Mouse (Mus musculus): Measurements from ENCODE around the gene Neurod2.

Gene Neurod2

DNA sequence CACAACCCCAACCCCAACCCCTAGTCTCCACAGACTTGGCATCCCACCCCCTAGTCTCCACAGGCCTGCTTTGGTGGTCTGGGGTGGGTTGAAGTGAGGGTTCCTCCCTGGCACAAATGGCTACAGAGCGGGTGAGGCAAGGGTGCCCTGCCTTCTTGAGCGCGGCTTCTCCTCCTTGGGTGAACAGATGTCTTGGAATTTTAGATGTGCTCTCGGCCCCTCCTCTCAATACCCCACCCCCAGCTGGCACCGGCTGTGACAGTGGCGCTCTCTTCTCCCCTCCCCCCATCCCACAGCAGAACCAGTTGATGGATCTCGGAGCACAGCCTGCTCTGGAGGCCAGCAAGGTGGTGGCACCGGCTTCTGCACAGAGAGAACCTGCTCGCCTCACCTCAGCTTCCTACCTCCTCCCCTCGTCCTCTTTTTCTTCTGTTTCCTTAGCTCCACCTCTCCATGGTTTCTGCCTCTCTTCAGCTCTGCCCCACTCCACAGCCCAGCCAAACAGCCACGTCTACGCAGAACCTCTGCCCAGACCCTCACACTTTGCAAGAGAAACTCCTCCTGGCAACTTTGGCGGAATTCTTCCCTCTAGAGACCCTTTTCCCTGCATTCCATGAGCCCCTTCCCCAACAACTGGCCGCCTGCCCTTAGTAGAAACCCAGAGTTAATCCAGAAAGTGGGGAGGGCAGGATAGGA is 10.9 kb downstream of the Neurod2 start:
- DNase-seq (ENCODE audit: low read depth, low spot score) = no peak

DNA sequence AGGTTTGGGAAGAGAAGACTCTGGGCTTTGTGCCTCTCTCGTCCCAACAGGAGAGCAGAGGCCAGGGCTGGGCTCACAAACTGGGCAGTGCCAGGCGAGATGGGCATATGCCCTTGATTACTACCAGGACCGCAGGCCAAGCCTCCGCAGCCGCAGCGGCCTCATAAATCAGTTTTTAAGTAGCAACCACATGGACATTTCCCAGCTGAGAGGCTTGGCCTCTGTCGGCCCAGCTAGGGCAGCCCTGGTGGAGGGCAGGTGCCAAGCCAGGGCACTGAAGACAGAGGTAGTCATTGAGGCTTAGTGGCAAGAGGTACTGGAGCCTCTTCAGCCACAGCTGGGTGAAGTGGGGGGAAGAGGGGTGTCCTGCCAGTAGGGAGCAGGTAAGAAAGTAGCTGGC is 12.0 kb downstream of the Neurod2 start:
- DNase-seq (ENCODE audit: low read depth, low spot score) = no peak

DNA sequence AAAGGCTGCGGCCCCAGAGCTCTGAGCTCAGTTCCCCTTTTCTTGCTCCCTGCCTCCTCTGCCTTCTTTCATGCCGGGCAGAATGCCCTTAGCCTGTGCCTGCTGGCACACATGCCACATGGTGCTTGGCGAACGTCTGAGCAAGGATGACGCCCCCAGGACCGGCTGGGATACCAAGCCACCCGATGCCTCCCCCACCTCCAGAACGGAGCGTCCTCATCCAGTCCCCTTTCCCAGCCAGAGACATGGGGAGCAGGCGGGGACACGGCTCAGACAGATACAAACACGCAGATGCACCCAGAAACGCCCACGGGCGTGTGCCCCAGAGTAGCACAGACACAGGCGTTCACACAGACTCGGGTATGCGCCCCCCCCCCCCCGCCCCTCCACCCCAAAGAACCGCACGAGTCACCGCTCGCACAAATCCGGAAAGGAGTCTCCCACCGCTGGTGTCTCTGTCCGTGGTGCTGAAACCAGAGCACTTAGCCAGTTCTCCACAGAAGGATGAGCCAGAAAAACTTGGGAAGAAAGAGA is 15.6 kb downstream of the Neurod2 start:
- DNase-seq (ENCODE audit: low read depth, low spot score) = no peak

- DNase-seq (ENCODE audit: low read depth, low spot score) = no peak
Measured at GRCm38 (mm10) chr11:98298484-98299205, 30.8 kb downstream of the Neurod2 start.

DNA sequence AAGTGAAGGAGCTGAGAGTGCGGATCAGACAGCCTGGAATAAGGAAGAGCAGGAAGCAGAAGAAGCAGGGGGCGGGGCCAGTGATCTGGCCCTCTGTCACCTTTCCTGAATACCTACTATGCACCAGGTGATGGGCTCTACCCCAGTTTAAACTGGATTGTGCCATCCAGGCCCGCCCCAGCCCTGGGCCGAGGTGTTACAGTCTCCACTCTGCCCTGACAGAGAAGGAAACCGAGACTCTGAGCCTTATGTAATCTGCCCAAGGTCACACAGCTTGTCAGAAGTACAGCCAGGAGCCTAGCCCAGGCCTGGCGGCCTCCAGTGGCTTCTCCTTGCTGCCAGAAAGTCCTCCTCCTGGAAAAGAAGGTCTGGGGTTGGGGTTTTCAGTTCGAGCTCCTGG is 31.7 kb downstream of the Neurod2 start:
- no peak for DNase-seq (ENCODE audit: low read depth, low spot score)

DNA sequence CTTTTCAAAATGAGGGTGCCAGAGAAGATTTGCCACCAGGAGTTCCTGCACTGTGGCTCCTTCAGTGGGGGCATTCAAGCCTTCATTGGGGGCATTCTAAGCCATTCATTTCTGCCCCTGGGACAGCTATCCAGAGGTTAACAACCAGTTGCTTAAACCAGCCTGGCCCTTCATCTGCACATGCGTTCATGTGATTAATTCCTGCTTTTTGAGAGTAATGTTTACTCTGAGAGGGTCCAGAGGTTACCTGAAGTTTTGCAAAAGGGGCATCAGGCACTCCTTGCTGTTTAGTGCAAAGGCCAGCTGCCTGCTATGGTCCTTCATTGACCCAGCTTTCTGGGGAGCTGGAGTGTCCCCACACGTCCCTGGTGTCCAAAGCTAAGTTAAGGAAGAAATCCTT is 32.5 kb downstream of the Neurod2 start:
- no peak for DNase-seq (ENCODE audit: low read depth, low spot score)

DNA sequence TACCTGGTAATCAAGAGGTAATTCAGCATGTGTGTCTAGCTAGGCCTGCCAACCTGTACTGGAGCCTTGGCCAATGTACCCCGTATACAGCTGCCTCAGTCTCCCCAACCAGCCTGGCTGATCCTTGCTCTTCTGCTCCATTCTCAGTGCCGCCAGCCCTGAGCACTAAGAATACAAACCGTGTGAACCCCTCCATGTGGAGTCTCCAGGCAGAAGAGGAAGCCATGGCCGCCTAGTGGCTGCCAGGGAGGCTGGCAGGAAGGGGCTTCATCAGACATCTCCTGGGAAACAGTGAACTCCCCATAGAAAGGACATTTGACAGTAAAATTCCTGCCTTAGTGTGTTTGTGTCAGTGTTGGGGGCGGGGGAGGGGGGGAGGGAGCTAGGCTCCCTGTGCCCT is 33.2 kb downstream of the Neurod2 start:
- no peak for DNase-seq (ENCODE audit: low read depth, low spot score)

- no peak for DNase-seq (ENCODE audit: low read depth, low spot score)
Measured at GRCm38 (mm10) chr11:98295013-98295585, 34.3 kb downstream of the Neurod2 start.

- DNase-seq (ENCODE audit: low read depth, low spot score) = no peak
Measured at GRCm38 (mm10) chr11:98294188-98295012, 35.0 kb downstream of the Neurod2 start.

- DNase-seq (ENCODE audit: low read depth, low spot score) = no peak
Measured at GRCm38 (mm10) chr11:98293070-98293469, 36.4 kb downstream of the Neurod2 start.

- no peak for DNase-seq (ENCODE audit: low read depth, low spot score)
Measured at GRCm38 (mm10) chr11:98290906-98291305, 38.5 kb downstream of the Neurod2 start.

- DNase-seq (ENCODE audit: low read depth, low spot score) = no peak
Measured at GRCm38 (mm10) chr11:98289873-98290272, 39.6 kb downstream of the Neurod2 start.

DNA sequence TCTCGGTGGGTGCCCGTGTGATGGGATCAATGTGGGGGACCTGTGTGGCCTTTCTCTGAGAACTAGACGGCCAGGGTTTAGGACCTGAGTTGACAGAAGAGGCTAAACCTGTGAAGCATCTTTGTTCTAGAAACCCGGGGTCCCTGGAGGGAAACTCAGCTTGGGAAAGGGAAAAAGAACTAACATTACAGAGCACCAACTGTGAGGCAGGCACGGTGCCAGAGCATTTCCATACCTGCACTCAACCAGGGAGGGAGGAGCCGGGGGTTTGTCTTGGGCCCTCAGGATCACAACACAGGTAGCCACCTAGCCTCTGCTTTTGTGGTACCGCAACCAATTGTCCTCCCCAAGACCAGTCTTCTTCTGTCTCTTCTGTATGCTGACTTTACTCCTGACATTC is 41.5 kb downstream of the Neurod2 start:
- no peak for DNase-seq (ENCODE audit: low read depth, low spot score)

DNA sequence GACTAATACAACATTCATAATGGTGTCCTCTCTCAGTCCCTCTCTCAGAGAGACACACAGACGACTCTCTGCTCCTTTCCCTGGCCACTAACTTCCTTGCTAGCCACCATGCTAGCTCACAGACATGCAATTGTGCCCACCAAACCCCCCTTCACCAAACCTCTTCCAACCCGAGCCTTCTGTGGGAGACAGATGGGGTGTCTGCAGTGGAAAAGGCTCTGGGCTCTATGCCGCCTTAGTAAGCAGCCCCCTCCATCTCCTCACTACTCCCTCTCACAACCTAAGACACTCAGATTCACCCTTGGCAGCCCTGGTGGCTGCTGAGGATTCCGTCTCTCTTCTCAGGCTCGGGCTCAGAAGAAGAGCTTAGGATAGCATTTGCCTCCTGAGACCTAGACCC is 41.9 kb downstream of the Neurod2 start:
- DNase-seq (ENCODE audit: low read depth, low spot score) = no peak

- DNase-seq (ENCODE audit: low read depth, low spot score) = no peak
Measured at GRCm38 (mm10) chr11:98285368-98285767, 44.1 kb downstream of the Neurod2 start.

- no peak for DNase-seq (ENCODE audit: low read depth, low spot score)
Measured at GRCm38 (mm10) chr11:98284230-98284629, 45.2 kb downstream of the Neurod2 start.

DNA sequence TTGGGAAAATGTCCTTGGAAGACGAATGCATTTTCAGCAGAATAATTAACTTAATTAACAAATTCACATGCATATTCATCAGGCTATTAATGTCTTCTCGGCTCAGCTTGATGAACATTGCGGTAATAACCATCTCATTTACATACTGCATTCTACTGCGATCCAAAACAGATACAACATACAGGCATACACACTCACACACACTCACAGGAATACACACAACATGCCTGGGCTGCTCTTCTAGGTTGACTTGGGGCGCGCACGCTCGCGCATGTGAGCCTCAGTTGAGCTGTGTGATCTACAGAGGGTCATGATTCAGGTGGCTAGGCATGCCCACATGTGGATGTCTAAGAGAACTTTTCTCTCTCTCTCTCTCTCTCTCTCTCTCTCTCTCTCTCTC is 45.7 kb downstream of the Neurod2 start:
- no peak for DNase-seq (ENCODE audit: low read depth, low spot score)
